Mouse (Mus musculus) erythroblast, adult 5-6 weeks (primary cell): ENCODE results near the gene Cenph. TPM values are rescaled to one million over a fixed set of nuclear protein-coding genes. Genes with fewer than 3 reads are reported as not detected.
"Not testable (repeated sequence)": the region's sequence is repeated elsewhere in the genome, so short reads cannot be mapped to it uniquely, and the experiment has no call there.

Experiments used
- ATAC-seq: replicated peaks from 2 replicates; pipeline ENCODE4 v1.8.0; 2016; ENCODE audit warnings: moderate number of reproducible peaks, mild to moderate bottlenecking, moderate TSS enrichment, inconsistent platforms; ENCODE audit not compliant: poor library complexity, low FRiP score, severe bottlenecking
- total RNA-seq, 2 experiments: library from RNA; stranded (forward) in 1 of 2; stranded (reverse) in 1 of 2; fragments of 150-400 nt in 1 of 2; fragments of 200-764, 138-1000 nt in 1 of 2; gene quantifications; 2 replicates each; pipeline versions ENCODE4 v1.2.3 to v1.2.4; 2015 to 2017; ENCODE audit warnings: low replicate concordance in 2 of 2

The Cenph gene
- total RNA-seq, 2 experiments from 2014 or later, result 19.2 to 45.5 TPM

DNA sequence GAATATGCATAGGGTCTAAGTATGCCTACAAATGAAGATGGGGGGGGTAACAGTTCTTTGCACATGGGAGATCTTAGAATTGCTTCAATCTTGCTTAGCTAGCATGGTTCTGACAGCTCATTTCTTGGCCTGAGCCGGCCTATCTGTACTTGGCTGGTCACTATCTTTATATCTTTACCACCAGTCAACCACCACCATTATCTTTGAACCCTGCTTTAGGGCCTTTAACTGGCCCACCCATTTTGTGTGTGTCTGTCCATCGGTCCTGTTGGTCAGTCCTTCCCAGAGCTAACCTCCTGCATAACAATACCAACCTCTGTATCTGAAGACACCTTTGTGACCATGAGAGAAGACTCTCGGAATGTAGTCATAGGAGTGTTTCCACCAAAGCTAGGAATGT is 24.3 kb downstream of the Cenph start:
- 0 out of 2 replicates have a peak, but pooled peaks have one; percentile 29 for ATAC-seq

DNA sequence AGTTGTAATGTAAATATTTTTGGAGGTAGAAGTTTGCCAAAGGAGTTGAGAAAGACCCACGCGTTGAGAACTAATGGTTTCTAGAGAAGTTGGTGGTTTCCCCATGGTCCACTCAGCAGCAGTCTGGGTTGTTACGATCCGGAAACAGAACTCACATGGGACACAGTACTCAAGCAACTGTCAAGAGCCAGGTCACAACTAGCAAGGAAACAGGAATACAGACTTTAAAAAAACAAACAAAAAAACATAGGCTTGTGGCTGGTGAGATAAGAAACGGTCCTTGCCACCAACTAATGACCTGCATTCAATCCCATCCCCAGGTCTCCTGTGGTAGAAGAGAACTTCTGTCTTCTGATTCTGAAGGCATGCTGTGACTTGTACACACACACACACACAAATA is 24.9 kb downstream of the Cenph start:
- 0 out of 2 replicates have a peak, but pooled peaks have one; percentile 17 for ATAC-seq

DNA sequence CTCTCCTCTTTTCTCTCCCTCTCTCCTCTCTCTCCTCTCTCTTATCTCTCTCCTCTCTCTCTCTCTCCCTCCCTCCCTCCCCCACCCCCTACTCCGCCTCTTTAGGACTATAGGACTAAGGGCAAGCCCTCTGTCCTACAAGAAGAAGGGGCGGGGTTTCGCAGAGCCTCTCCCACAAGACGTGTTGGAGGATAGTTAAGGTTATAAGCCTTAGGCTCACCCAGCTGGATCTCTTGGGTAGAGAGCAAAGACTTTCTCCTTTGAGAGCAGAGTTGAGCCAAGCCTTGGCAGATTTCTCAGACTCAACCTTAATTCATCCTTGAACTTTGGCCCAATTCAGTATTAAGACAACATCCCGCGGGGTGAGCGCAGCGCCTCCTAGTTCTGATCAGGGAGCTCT is 27.1 kb downstream of the Cenph start:
- ATAC-seq, result no peak

DNA sequence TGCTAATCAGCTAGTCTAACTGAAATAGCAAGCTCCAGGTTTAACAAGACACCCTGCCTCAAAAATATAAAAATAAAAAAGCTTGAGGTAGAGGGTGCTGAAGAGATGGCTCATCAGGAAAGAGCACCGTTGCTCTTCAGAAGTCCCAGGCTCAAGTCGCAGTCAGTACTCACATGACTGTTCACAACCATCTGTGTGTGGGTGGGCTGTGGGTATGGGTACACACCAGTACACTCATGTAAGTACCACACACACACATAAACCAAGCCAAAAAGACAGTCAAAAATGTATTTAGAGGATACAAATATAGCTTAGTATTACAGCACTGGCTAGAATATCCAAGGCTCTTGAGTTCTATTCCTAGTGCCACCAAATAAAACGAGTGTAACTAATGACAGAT is 29.6 kb downstream of the Cenph start:
- no peak for ATAC-seq

DNA sequence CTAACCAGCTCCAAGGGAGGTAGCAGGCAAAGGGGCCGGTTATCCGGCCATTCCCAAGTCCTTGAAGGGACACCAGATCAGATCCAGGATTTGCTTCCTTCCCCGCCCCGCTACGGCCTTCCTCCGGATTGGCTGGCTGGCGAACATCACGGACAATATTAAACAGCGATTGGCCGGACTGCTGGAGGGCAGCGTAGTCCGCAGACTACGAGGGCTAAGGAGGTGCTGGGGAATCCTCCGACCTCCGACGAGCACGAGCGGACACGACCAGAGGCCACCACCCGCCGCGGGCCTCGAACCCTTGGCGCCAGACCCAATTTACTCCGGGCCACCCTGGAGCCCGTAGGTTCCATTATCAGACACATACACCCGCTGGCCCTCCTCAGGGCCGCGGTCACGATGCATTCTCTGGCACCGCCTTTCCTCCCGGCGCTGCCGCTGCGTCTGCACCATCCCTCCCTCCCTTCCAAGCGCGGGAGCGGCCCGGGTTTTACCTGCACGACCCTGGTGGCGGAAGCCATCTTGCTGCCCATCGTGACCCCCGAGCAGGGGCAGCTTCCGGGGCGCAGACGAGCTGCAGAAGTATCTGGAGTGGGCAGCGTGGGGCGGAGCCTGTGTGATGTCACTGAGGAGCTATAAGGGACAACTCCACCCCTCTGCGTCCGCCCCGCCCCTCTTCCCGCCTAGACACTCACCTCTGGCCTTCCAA is 31.5 kb downstream of the Cenph start, which contains the start of gene Mrps36:
Mrps36 (minus strand) TSS at position 624 of the 709 bp plus-strand sequence.
- peak; percentile 91 for ATAC-seq

DNA sequence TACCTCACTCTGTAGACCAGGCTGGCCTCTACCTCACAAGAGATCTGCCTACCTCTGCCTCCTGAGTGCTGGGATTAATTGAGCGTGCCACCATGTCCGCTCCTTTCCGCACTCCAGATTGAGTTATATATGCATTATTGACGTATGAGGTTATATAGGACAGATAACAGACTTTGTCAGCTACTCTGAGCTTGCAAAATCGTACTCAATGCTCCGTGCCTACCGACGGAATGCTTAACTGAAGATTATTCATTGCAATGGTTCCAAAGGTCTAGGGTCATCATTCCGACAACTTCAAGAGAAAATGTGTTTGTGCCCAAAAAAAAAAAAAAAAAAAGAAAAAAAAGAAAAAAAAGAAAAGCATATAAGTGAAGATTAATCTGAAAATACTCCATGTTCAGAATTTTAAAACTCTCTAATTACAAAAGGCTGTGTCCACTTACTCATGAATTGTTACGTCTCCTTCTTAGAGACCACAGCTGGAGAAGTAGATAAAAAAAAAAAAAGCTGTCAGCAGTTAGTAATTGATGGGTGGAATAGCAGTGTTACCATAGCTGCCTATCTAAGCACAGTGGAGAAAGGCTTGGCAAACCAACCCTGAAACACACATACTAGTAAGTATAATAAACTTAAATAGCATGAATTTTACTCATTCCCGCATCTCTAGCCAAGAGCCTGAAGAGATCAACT is 32.2 kb downstream of the Cenph start:
- peak; percentile 56 for ATAC-seq

DNA sequence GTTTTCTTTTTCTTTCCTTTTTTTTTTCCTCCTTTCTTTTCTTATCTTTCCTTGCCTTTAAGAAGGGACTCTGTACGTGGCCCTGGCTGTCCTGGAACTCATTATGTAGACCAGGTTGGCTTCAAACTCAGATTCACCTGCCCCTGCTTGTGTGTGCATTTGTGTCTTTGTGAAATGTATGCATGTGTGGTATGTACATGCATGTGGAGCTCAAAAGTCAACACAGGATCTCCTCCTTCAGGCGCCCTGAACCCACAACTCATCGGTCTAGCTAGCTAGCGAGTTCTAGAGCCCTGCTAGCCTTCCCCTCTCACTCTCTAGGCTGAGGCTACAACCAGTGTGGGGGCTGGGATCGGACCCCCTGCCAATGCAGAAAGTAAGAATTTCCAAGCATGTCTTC is 32.9 kb downstream of the Cenph start:
- ATAC-seq, result no peak

DNA sequence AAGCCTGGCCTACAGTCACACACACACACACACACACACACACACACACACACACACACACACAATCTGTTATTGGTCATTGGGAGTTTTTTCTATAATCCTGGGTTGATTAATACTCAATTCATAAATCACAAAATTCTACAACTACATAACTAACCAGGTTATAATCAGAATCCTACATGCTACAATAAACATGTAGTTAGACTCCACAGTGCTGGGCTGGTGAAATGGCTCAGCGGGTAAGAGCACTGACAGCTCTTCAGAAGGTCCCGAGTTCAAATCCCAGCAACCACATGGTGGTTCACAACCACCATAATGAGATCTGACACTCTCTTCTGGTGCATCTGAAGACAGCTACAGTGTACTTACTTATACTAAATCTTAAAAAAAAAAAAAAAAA is 42.9 kb downstream of the Cenph start:
- no peak for ATAC-seq

DNA sequence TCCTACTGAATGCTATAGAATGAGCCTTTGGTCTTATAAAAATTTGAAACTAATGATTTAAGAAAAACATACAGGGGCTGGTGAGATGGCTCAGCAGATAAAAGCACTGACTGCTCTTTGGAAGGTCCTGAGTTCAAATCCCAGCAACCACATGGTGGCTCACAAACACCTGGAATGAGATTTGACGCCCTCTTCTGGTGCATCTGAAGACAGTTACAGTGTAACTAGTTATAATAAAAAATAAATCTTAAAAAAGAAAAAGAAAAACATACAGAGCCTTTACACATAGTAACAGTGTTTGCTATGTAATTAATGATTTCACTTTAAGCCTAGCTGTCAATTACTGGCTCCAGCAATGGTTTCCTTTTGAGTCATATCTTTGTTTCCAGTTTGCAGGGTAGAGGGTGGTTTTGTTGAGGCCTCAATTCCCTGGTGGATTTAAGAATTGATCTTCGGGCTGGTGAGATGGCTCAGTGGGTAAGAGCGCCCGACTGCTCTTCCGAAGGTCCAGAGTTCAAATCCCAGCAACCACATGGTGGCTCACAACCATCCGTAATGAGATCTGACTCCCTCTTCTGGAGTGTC is 44.1 kb downstream of the Cenph start:
- not testable (repeated sequence) for ATAC-seq

DNA sequence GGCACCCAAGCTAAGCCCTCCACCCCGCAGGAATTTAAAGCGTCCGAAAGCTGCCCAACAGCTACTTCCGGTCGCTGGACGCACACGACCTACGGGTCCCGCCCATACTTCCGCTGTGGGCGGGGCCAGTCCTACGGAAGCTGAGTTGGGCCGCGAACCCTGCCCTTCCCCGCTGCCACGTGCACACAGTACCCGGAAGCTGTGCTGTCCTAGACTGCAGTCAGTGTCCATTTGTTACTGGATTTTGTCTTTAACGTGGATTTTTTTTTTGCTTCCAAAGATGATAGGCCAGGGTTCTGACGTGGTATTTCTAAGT is 44.9 kb downstream of the Cenph start, which contains the start of gene Cdk7:
Cdk7 (minus strand) TSS at position 79 of the 316 bp plus-strand sequence.
- ATAC-seq, result peak; percentile 99

DNA sequence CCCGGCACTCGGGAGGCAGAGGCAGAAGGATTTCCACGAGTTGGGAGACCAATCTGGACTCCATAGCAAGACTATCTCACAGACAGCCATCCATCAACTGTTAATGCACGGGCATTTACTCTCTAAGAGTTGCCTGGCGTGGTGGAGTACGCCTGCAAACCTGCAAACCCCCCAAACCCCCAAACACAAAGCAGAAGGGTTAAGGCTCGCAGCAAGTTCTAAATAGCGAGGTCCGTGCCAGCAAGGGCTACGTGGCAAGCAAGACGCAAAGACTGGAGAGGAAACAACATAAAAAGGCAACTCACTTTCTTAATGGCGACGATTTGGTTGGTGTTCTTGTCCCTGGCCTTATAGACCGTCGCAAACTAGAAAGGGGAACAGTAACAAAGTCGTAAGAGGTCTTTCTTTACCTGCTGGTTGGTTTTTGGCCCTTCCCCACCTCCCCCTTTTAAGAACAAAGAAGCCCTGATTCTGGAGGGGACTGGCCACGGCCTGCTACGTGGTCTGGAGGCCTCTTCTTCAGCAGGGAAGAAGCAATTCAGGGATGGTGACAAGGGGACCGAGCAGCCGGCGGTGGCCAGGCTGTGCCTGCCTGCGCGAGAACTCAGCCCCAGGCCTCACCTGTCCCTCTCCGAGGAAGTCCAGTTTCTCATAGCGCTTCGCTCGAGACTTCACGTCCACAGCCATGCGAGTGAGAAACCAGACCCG is 45.4 kb downstream of the Cenph start:
- ATAC-seq, result peak; percentile 76

DNA sequence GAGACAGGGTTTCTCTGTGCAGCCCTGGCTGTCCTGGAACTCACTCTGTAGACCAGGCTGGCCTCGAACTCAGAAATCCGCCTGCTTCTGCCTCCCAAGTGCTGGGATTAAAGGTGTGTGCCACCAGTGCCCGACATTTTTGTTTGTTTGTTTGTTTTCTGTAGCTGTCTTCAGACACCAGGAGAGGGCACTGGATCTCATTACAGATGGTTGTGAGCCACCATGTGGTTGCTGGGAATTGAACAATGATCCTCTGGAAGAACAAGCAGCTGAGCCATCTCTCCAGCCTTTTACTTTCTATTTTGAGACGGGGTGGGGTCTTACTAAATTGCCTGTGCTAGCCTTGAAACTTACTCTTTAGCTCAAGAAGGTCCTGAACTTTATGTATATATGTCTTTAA is 47.2 kb downstream of the Cenph start:
- ATAC-seq, result not testable (repeated sequence)

DNA sequence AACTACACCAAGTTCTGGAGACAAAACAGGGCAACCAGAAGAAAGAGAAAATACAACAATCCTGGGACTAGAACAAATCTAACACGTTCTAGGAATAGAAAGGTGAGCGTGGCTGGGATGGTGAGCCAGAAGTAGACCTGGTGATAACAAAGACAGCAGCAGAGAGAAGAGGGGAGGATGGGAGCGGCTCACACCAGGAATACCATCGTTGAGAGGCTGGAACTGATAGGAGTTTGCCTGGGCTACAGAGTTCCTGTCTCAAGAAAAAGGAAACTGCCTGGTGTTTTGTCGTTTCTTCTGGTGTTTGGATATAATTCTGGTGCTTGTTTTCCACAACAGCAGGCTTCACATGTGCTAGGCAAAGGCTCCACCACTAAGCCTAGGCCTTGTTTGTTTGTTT is 47.6 kb downstream of the Cenph start:
- ATAC-seq, result no peak

DNA sequence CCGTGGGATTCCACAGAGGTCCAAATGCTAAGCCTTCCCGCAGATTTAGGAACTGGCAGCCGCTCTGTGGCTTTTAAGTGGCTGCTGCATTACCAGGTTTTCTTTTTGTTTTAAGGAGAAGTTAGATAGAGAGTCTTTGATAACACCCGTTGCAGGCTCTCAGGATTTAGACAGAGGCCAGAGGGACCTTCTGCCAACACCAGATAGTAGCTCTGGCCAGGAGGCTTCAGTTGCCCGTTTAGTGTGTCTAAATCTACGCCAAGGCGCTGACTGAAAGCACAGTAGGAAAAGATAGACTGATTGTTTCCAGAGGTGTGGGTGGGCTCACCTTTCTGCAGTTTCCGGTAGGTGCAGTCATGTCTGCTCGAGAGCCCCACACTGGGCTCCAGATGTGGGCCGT is 50.5 kb downstream of the Cenph start:
- no peak for ATAC-seq

DNA sequence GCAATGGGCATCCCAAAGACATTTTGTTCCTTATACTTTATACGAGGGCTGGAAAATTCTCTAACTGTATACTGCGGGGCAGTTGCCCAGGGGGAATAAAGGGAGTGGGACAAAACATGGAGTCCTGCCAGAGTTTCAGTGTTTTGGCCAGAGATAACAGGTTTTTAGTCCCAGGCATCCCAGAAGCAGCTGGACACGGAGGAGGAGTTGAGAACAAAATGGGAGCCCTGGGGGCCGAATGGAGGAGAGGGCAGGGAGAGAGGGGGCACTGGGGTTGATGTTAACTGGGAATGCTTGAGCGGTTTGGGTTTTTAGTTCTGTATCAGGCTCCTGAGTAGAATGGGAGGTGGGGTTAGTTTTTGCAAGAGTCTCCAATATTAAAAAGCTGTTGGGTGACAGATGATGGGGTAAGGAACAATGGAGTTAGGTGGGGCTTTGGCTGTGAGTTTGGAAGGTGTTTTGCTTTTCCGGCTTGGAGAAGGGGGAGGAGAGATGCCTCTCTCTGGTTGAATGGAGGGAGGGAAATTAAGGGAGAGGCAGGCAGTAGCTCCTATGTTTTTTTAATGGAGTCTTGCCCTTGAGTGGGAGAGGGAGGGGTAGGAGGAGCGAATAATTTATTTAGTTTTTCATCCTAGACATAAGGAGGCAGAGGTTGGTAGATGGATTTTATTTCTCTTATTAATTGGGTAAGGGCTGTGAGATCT is 51.5 kb downstream of the Cenph start:
- ATAC-seq, result no peak

DNA sequence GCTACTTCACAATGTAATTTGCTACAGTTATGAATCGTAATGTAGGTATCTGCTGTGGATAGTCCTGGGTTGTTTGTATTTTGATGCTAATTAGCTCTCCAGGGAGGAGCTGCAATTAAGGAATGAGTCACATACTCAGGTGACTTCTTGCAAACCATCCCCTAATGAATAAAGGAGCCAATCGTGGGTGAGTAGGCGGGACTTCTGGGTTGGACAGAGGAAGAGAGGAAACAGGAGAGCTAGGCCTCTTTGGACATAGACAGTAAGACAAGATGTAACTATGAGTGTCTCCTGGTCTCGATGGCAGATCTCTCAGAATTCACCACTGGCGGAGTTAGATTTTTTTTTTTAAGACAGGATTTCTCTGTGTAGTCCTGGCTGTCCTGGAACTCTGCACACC is 54.0 kb downstream of the Cenph start:
- ATAC-seq, result no peak

DNA sequence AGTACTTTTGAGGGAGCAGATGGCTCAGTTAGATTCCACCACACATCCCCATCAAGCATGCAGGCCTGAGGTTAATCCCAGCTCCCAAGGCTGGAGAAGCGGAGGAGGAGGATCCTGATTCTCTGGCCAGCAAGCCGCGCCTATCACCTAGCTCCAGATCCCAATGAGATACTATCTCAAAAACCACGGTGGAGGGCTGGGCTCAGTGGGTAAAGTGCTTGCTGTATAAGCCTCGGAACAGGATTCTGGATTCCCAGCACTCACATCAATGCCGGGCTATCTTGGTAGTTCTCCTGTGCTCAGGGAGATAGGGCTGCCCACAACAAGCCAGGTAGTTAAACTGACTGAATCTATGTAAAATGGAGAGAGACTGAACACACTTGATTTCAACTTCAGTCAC is 60.2 kb downstream of the Cenph start:
- ATAC-seq, result no peak
